Mouse (Mus musculus): ENCODE measurements around the gene Robo2.

GRCm38 (mm10) chr16:74169121-74169520, 242.5 kb downstream of the Robo2 start:
- TF ChIP-seq E2F4 (IDR thresholded peaks at IDR 0.05; ENCODE audit: borderline replicate concordance, low read depth, low read length) (no peak), USF1 (IDR thresholded peaks at IDR 0.05; ENCODE audit: low read depth, low read length) (no peak), HCFC1 (IDR thresholded peaks at IDR 0.05; ENCODE audit: low read depth, low read length) (no peak), SMC3 (IDR thresholded peaks at IDR 0.05; ENCODE audit: low read depth, low read length) (no peak), JUND (IDR thresholded peaks at IDR 0.05; ENCODE audit: low read depth, low read length) (no peak)

Measured in MEL (cell line).